Mouse (Mus musculus): ENCODE measurements around the gene Dram1. TPM values are rescaled to one million over a fixed set of nuclear protein-coding genes. Genes with fewer than 3 reads are reported as not detected.

The Dram1 gene
- total and polyA plus RNA-seq, 3 experiments, result 0.04 TPM; not detected in 2

GRCm38 (mm10) chr10:88295091-88295490 lies 83.8 kb downstream of the Dram1 start:
- TF ChIP-seq USF2 (conservative IDR thresholded peaks at IDR 0.05; ENCODE audit: low read depth, low read length), result no peak
- peaks cover 9% of the 10 kb centered on the region for H3K9me3 ChIP-seq (replicated peaks; ENCODE audit: low read length)
- H3K27ac ChIP-seq (ENCODE audit: insufficient read depth, low read depth), result no peak overlapping the region
- H3K4me3 ChIP-seq (replicated peaks in 1 of 3; ENCODE audit: low read depth in 2 of 3, low read length in 2 of 3, poor library complexity in 1 of 3), result no peak overlapping the region
- no peaks in the 10 kb centered on the region for H3K27me3 ChIP-seq (replicated peaks)
- dilution Hi-C loops (cut with MboI; ENCODE audit: extremely low pct_ligation_motif_present, extremely low pct_unique_long_range_greater_than_20kb, low sequenced_read_pairs) (no loop called here), in situ Hi-C loops (cut with MboI; ENCODE audit: low pct_ligation_motif_present, low pct_unique_long_range_greater_than_20kb, low sequenced_read_pairs) (no loop called here)
- no peaks in the 10 kb centered on the region for H3K79me2 ChIP-seq (replicated peaks; ENCODE audit: control insufficient read depth, extremely low read depth, insufficient read depth, poor library complexity, severe bottlenecking)
- no peak for DNase-seq (ENCODE audit: extremely low read depth)
- peaks cover 0 to 4% of the 10 kb centered on the region in 2 experiments; a peak in 1 of 4 replicates for H3K4me1 ChIP-seq (ENCODE audit: control insufficient read depth in 1 of 2, insufficient read depth in 2 of 2)
- no peak overlapping the region for H3K4me2 ChIP-seq (ENCODE audit: insufficient read depth, low read depth, poor library complexity, severe bottlenecking)
- no peaks in the 10 kb centered on the region for H3K36me3 ChIP-seq (replicated peaks in 1 of 2; ENCODE audit: control insufficient read depth in 1 of 2, insufficient read depth in 1 of 2, low read length in 1 of 2)
- no peak overlapping the region for H3K9ac ChIP-seq (ENCODE audit: insufficient read depth, low read depth)

GRCm38 (mm10) chr10:88288061-88288460 lies 90.8 kb downstream of the Dram1 start:
- Histone ChIP-seq H3K36me3 (replicated peaks in 1 of 2; ENCODE audit: control insufficient read depth in 1 of 2, insufficient read depth in 1 of 2, low read length in 1 of 2) (no peaks in the 10 kb centered on the region), H3K9me3 (replicated peaks; ENCODE audit: low read length) (no peaks in the 10 kb centered on the region), H3K9ac (ENCODE audit: insufficient read depth, low read depth) (no peak overlapping the region), H3K4me1 (ENCODE audit: control insufficient read depth in 1 of 2, insufficient read depth in 2 of 2) (no peaks in the 10 kb centered on the region), H3K79me2 (replicated peaks; ENCODE audit: control insufficient read depth, extremely low read depth, insufficient read depth, poor library complexity, severe bottlenecking) (no peaks in the 10 kb centered on the region), H3K4me2 (ENCODE audit: insufficient read depth, low read depth, poor library complexity, severe bottlenecking) (no peak overlapping the region), H3K27me3 (replicated peaks) (no peaks in the 10 kb centered on the region), H3K27ac (ENCODE audit: insufficient read depth, low read depth) (no peak overlapping the region), H3K4me3 (replicated peaks in 1 of 3; ENCODE audit: low read depth in 2 of 3, low read length in 2 of 3, poor library complexity in 1 of 3) (no peak overlapping the region)
- DNase-seq (ENCODE audit: extremely low read depth), result no peak
- dilution Hi-C loops (cut with MboI; ENCODE audit: extremely low pct_ligation_motif_present, extremely low pct_unique_long_range_greater_than_20kb, low sequenced_read_pairs), result no loop called here
- in situ Hi-C loops (cut with MboI; ENCODE audit: low pct_ligation_motif_present, low pct_unique_long_range_greater_than_20kb, low sequenced_read_pairs), result no loop called here
- TF ChIP-seq ZMIZ1 (IDR thresholded peaks at IDR 0.05; ENCODE audit: low read depth, low read length), result no peak
- no peak for TF ChIP-seq NRF1 (IDR thresholded peaks at IDR 0.05; ENCODE audit: low read depth, low read length)
- TF ChIP-seq E2F4 (IDR thresholded peaks at IDR 0.05; ENCODE audit: insufficient replicate concordance, low read depth, low read length), result no peak
- no peak for TF ChIP-seq MXI1 (IDR thresholded peaks at IDR 0.05; ENCODE audit: low read depth, low read length)
- TF ChIP-seq BHLHE40 (IDR thresholded peaks at IDR 0.05; ENCODE audit: low read depth, low read length), result no peak
- no peak for TF ChIP-seq ETS1 (conservative IDR thresholded peaks at IDR 0.05; ENCODE audit: low read depth, low read length)
- no peak for TF ChIP-seq KAT2A (IDR thresholded peaks at IDR 0.05; ENCODE audit: insufficient replicate concordance, low read length)
- TF ChIP-seq CHD2 (IDR thresholded peaks at IDR 0.05; ENCODE audit: low read length), result no peak
- no peak for TF ChIP-seq RAD21 (IDR thresholded peaks at IDR 0.05; ENCODE audit: low read depth, low read length)

- no peaks in the 10 kb centered on the region for H3K27me3 ChIP-seq (replicated peaks)
- H3K27ac ChIP-seq (ENCODE audit: insufficient read depth, low read depth), result no peak overlapping the region
- DNase-seq (ENCODE audit: extremely low read depth), result no peak
- TF ChIP-seq TBP (conservative IDR thresholded peaks at IDR 0.05; ENCODE audit: low read depth, low read length) (no peak), UBTF (IDR thresholded peaks at IDR 0.05; ENCODE audit: low read depth, low read length) (no peak), ZKSCAN1 (IDR thresholded peaks at IDR 0.05; ENCODE audit: borderline replicate concordance, low read depth, low read length) (no peak), ZC3H11A (IDR thresholded peaks at IDR 0.05; ENCODE audit: low read depth, low read length) (no peak), PAX5 (IDR thresholded peaks at IDR 0.05; ENCODE audit: low read length) (no peak), JUN (IDR thresholded peaks at IDR 0.05; ENCODE audit: insufficient read depth, low read depth, low read length) (no peak), BHLHE40 (IDR thresholded peaks at IDR 0.05; ENCODE audit: low read depth, low read length) (no peak), MXI1 (IDR thresholded peaks at IDR 0.05; ENCODE audit: low read depth, low read length) (no peak), ELF1 (IDR thresholded peaks at IDR 0.05; ENCODE audit: low read depth, low read length) (no peak), EP300 (IDR thresholded peaks at IDR 0.05; ENCODE audit: low read length) (no peak), POLR2AphosphoS2 (IDR thresholded peaks at IDR 0.05; ENCODE audit: low read depth, low read length) (no peak), POLR2A (IDR thresholded peaks at IDR 0.05; ENCODE audit: low read depth, low read length) (no peak), USF2 (conservative IDR thresholded peaks at IDR 0.05; ENCODE audit: low read depth, low read length) (no peak), ZNF384 (IDR thresholded peaks at IDR 0.05; ENCODE audit: low read depth, low read length) (no peak), GABPA (IDR thresholded peaks at IDR 0.05; ENCODE audit: insufficient replicate concordance, low read depth, low read length) (no peak), TCF12 (IDR thresholded peaks at IDR 0.05; ENCODE audit: low read depth, low read length) (no peak)
- no peaks in the 10 kb centered on the region for H3K36me3 ChIP-seq (replicated peaks in 1 of 2; ENCODE audit: control insufficient read depth in 1 of 2, insufficient read depth in 1 of 2, low read length in 1 of 2)
- no peak overlapping the region for H3K4me3 ChIP-seq (replicated peaks in 1 of 3; ENCODE audit: low read depth in 2 of 3, low read length in 2 of 3, poor library complexity in 1 of 3)
- dilution Hi-C loops (cut with MboI; ENCODE audit: extremely low pct_ligation_motif_present, extremely low pct_unique_long_range_greater_than_20kb, low sequenced_read_pairs) (no loop called here), in situ Hi-C loops (cut with MboI; ENCODE audit: low pct_ligation_motif_present, low pct_unique_long_range_greater_than_20kb, low sequenced_read_pairs) (no loop called here)
- no peaks in the 10 kb centered on the region for H3K79me2 ChIP-seq (replicated peaks; ENCODE audit: control insufficient read depth, extremely low read depth, insufficient read depth, poor library complexity, severe bottlenecking)
- no peak overlapping the region for H3K4me2 ChIP-seq (ENCODE audit: insufficient read depth, low read depth, poor library complexity, severe bottlenecking)
- H3K9me3 ChIP-seq (replicated peaks; ENCODE audit: low read length), result no peaks in the 10 kb centered on the region
- no peaks in the 10 kb centered on the region for H3K4me1 ChIP-seq (ENCODE audit: control insufficient read depth in 1 of 2, insufficient read depth in 2 of 2)
- H3K9ac ChIP-seq (ENCODE audit: insufficient read depth, low read depth), result no peak overlapping the region
Observed at GRCm38 (mm10) chr10:88287261-88287660, 91.6 kb downstream of the Dram1 start.

All from CH12.LX (cell line).